Mouse (Mus musculus) kidney, postnatal 4 days (tissue): ENCODE measurements around the gene Psmc1.

ENCODE experiments used
- DNase-seq, 2 experiments: peaks; one replicate each; pipeline ENCODE4 v3.0.0; 2021; ENCODE audit warnings: mixed read lengths in 2 of 2

Psmc1 gene

GRCm38 (mm10) chr12:100109986-100110696, at the start of gene Psmc1:
Psmc1 (plus strand) TSS chr12:100110154.
- DNase-seq, result peak; percentile 86 to 92

- no peak for DNase-seq
These were observed 48.9 kb upstream of the Psmc1 start for GRCm38 (mm10) chr12:100061071-100061470.

- no peak for DNase-seq
These were observed 48.1 kb upstream of the Psmc1 start for GRCm38 (mm10) chr12:100061826-100062225.

- DNase-seq, result no peak
These were observed 47.4 kb upstream of the Psmc1 start for GRCm38 (mm10) chr12:100062584-100062983.

GRCm38 (mm10) chr12:100065109-100065508, 44.8 kb upstream of the Psmc1 start:
- DNase-seq, result no peak

- no peak for DNase-seq
These were observed 42.5 kb upstream of the Psmc1 start for GRCm38 (mm10) chr12:100067477-100067876.

GRCm38 (mm10) chr12:100073201-100073672, 36.7 kb upstream of the Psmc1 start:
- DNase-seq, result no peak

- no peak for DNase-seq
These were observed 34.2 kb upstream of the Psmc1 start for GRCm38 (mm10) chr12:100075715-100076114.

GRCm38 (mm10) chr12:100079636-100080286, 30.2 kb upstream of the Psmc1 start:
- peak in 1 of 2 experiments; percentile 8 for DNase-seq

GRCm38 (mm10) chr12:100088026-100088425, 21.9 kb upstream of the Psmc1 start:
- no peak for DNase-seq

- DNase-seq, result no peak
These were observed 20.7 kb upstream of the Psmc1 start for GRCm38 (mm10) chr12:100089265-100089664.

GRCm38 (mm10) chr12:100090750-100091149, 19.2 kb upstream of the Psmc1 start:
- no peak for DNase-seq

- no peak for DNase-seq
These were observed 16.9 kb upstream of the Psmc1 start for GRCm38 (mm10) chr12:100093046-100093445.

GRCm38 (mm10) chr12:100099971-100100706, 9.8 kb upstream of the Psmc1 start:
- peak in 1 of 2 experiments; percentile 18 for DNase-seq

GRCm38 (mm10) chr12:100100707-100101030, 9.3 kb upstream of the Psmc1 start:
- no peak for DNase-seq

- DNase-seq, result no peak
These were observed 8.3 kb upstream of the Psmc1 start for GRCm38 (mm10) chr12:100101651-100102050.

GRCm38 (mm10) chr12:100104530-100104929, 5.4 kb upstream of the Psmc1 start:
- no peak for DNase-seq

- DNase-seq, result peak; percentile 85 to 87
These were observed 3.6 kb upstream of the Psmc1 start for GRCm38 (mm10) chr12:100106275-100106895.

GRCm38 (mm10) chr12:100107436-100107835, 2.5 kb upstream of the Psmc1 start:
- no peak for DNase-seq

- no peak for DNase-seq
These were observed 6.0 kb downstream of the Psmc1 start for GRCm38 (mm10) chr12:100115982-100116381.

GRCm38 (mm10) chr12:100122921-100123381, 13.0 kb downstream of the Psmc1 start:
- DNase-seq, result no peak

- DNase-seq, result peak in 1 of 2 experiments; percentile 21
These were observed 13.5 kb downstream of the Psmc1 start for GRCm38 (mm10) chr12:100123476-100123875.
